Mouse (Mus musculus): ENCODE measurements around the gene Axl. TPM values are rescaled to one million over a fixed set of nuclear protein-coding genes. Genes with fewer than 3 reads are reported as not detected.

Gene Axl
- total and polyA plus RNA-seq, 3 experiments, result 0.19 to 0.98 (median 0.96) TPM

- TF ChIP-seq USF2 (conservative IDR thresholded peaks at IDR 0.05; ENCODE audit: low read depth, low read length) (peak; percentile 54), MAZ (IDR thresholded peaks at IDR 0.05; ENCODE audit: low read depth, low read length) (peak; percentile 60; the same call in 1 of the 2 replicates), TBP (conservative IDR thresholded peaks at IDR 0.05; ENCODE audit: low read depth, low read length) (peak; percentile 57; the same call in 1 of the 2 replicates), IRF4 (IDR thresholded peaks at IDR 0.05; ENCODE audit: low read depth, low read length) (peak; percentile 82), RAD21 (IDR thresholded peaks at IDR 0.05; ENCODE audit: low read depth, low read length) (peak; percentile 88), MXI1 (IDR thresholded peaks at IDR 0.05; ENCODE audit: low read depth, low read length) (peak; percentile 97), JUND (conservative IDR thresholded peaks at IDR 0.05; ENCODE audit: low read depth, low read length) (peak; percentile 29; the same call in 1 of the 2 replicates), EP300 (IDR thresholded peaks at IDR 0.05; ENCODE audit: low read length) (no peak), HCFC1 (IDR thresholded peaks at IDR 0.05; ENCODE audit: low read depth, low read length) (peak; percentile 61), BHLHE40 (IDR thresholded peaks at IDR 0.05; ENCODE audit: low read depth, low read length) (peak; percentile 93), PAX5 (IDR thresholded peaks at IDR 0.05; ENCODE audit: low read length) (no peak), ELF1 (IDR thresholded peaks at IDR 0.05; ENCODE audit: low read depth, low read length) (peak; percentile 75), SIN3A (IDR thresholded peaks at IDR 0.05; ENCODE audit: low read length) (peak; percentile 85)
These were observed 32.5 kb downstream of the Axl start (continued) for GRCm38 (mm10) chr7:25756011-25756410.

GRCm38 (mm10) chr7:25755468-25755833 lies 33.1 kb downstream of the Axl start:
- H3K79me2 ChIP-seq (replicated peaks; ENCODE audit: control insufficient read depth, extremely low read depth, insufficient read depth, poor library complexity, severe bottlenecking), result peaks cover 41% of the 10 kb centered on the region
- dilution Hi-C loops (cut with MboI; ENCODE audit: extremely low pct_ligation_motif_present, extremely low pct_unique_long_range_greater_than_20kb, low sequenced_read_pairs) (no loop called here), in situ Hi-C loops (cut with MboI; ENCODE audit: low pct_ligation_motif_present, low pct_unique_long_range_greater_than_20kb, low sequenced_read_pairs) (loop anchor here (5.0 kb wide), 1 partner anchor 52 kb away; no protein-coding TSS in a partner anchor)
- H3K36me3 ChIP-seq (replicated peaks in 1 of 2; ENCODE audit: control insufficient read depth in 1 of 2, insufficient read depth in 1 of 2, low read length in 1 of 2), result peaks cover 3 to 22% of the 10 kb centered on the region in 2 experiments
- H3K4me3 ChIP-seq (replicated peaks in 1 of 3; ENCODE audit: low read depth in 2 of 3, low read length in 2 of 3, poor library complexity in 1 of 3), result peak overlapping the region; percentile 66 to 95 (median 66)
- no peaks in the 10 kb centered on the region for H3K9me3 ChIP-seq (replicated peaks; ENCODE audit: low read length)
- H3K27ac ChIP-seq (ENCODE audit: insufficient read depth, low read depth), result peak overlapping the region; percentile 78
- H3K9ac ChIP-seq (ENCODE audit: insufficient read depth, low read depth), result peak overlapping the region; percentile 58
- DNase-seq (ENCODE audit: extremely low read depth), result no peak
- H3K4me1 ChIP-seq (ENCODE audit: control insufficient read depth in 1 of 2, insufficient read depth in 2 of 2), result peaks cover 5 to 29% of the 10 kb centered on the region in 2 experiments; a peak in 3 of 4 replicates
- TF ChIP-seq BHLHE40 (IDR thresholded peaks at IDR 0.05; ENCODE audit: low read depth, low read length) (0 out of 2 replicates have a peak, but pooled peaks have one; percentile 3), SMC3 (IDR thresholded peaks at IDR 0.05; ENCODE audit: low read depth, low read length) (no peak)
- H3K4me2 ChIP-seq (ENCODE audit: insufficient read depth, low read depth, poor library complexity, severe bottlenecking), result peak overlapping the region; percentile 89
- H3K27me3 ChIP-seq (replicated peaks), result peaks cover 34% of the 10 kb centered on the region

GRCm38 (mm10) chr7:25754738-25755467 lies 33.6 kb downstream of the Axl start, which contains the start of gene Hnrnpul1:
Gene Hnrnpul1 (minus strand): TSS chr7:25754757.
- Histone ChIP-seq H3K4me2 (ENCODE audit: insufficient read depth, low read depth, poor library complexity, severe bottlenecking) (peak within 1 kb of the TSS; percentile 89), H3K9me3 (replicated peaks; ENCODE audit: low read length) (no peaks in the 10 kb centered on the region), H3K79me2 (replicated peaks; ENCODE audit: control insufficient read depth, extremely low read depth, insufficient read depth, poor library complexity, severe bottlenecking) (peaks cover 44% of the 10 kb centered on the region), H3K4me3 (replicated peaks in 1 of 3; ENCODE audit: low read depth in 2 of 3, low read length in 2 of 3, poor library complexity in 1 of 3) (peak within 1 kb of the TSS; percentile 69 to 95 (median 94)), H3K4me1 (ENCODE audit: control insufficient read depth in 1 of 2, insufficient read depth in 2 of 2) (peaks cover 5 to 32% of the 10 kb centered on the region in 2 experiments; a peak in 3 of 4 replicates), H3K27ac (ENCODE audit: insufficient read depth, low read depth) (peak within 1 kb of the TSS; percentile 97), H3K36me3 (replicated peaks in 1 of 2; ENCODE audit: control insufficient read depth in 1 of 2, insufficient read depth in 1 of 2, low read length in 1 of 2) (peaks cover 7 to 25% of the 10 kb centered on the region in 2 experiments), H3K9ac (ENCODE audit: insufficient read depth, low read depth) (peak within 1 kb of the TSS; percentile 100), H3K27me3 (replicated peaks) (peaks cover 31% of the 10 kb centered on the region)
- dilution Hi-C loops (cut with MboI; ENCODE audit: extremely low pct_ligation_motif_present, extremely low pct_unique_long_range_greater_than_20kb, low sequenced_read_pairs) (no loop called here), in situ Hi-C loops (cut with MboI; ENCODE audit: low pct_ligation_motif_present, low pct_unique_long_range_greater_than_20kb, low sequenced_read_pairs) (loop anchor here (5.0 kb wide), 2 partner anchors 38 to 52 kb away; partner anchors contain the start of gene Ccdc97)
- DNase-seq (ENCODE audit: extremely low read depth), result peak; percentile 99
- TF ChIP-seq JUN (IDR thresholded peaks at IDR 0.05; ENCODE audit: insufficient read depth, low read depth, low read length) (no peak), POLR2AphosphoS2 (IDR thresholded peaks at IDR 0.05; ENCODE audit: low read depth, low read length) (no peak), POLR2A (IDR thresholded peaks at IDR 0.05; ENCODE audit: low read depth, low read length) (peak; percentile 57), CHD1 (IDR thresholded peaks at IDR 0.05; ENCODE audit: low read depth, low read length) (no peak), CHD2 (IDR thresholded peaks at IDR 0.05; ENCODE audit: low read length) (peak; percentile 64), MAX (IDR thresholded peaks at IDR 0.05; ENCODE audit: low read length) (peak; percentile 71; the same call in 1 of the 2 replicates), SIN3A (IDR thresholded peaks at IDR 0.05; ENCODE audit: low read length) (peak; percentile 66; the same call in 1 of the 2 replicates), HCFC1 (IDR thresholded peaks at IDR 0.05; ENCODE audit: low read depth, low read length) (peak; percentile 68), MAFK (IDR thresholded peaks at IDR 0.05; ENCODE audit: insufficient replicate concordance, low read length) (no peak), EP300 (IDR thresholded peaks at IDR 0.05; ENCODE audit: low read length) (0 out of 2 replicates have a peak, but pooled peaks have one; percentile 10), MEF2A (IDR thresholded peaks at IDR 0.05; ENCODE audit: borderline replicate concordance, low read depth, low read length) (peak; percentile 28; the same call in 1 of the 2 replicates), IRF4 (IDR thresholded peaks at IDR 0.05; ENCODE audit: low read depth, low read length) (peak; percentile 45; the same call in 1 of the 2 replicates), SMC3 (IDR thresholded peaks at IDR 0.05; ENCODE audit: low read depth, low read length) (no peak), BHLHE40 (IDR thresholded peaks at IDR 0.05; ENCODE audit: low read depth, low read length) (peak; percentile 25), TCF12 (IDR thresholded peaks at IDR 0.05; ENCODE audit: low read depth, low read length) (peak; percentile 50; the same call in 1 of the 2 replicates), CTCF (conservative IDR thresholded peaks at IDR 0.05 in 1 of 2, IDR thresholded peaks at IDR 0.05 in 1 of 2; ENCODE audit: low read depth in 2 of 2, low read length in 2 of 2) (peak in 1 of 2 experiments; percentile 39; a peak in 2 of 4 replicates), USF1 (IDR thresholded peaks at IDR 0.05; ENCODE audit: low read depth, low read length) (no peak), KAT2A (IDR thresholded peaks at IDR 0.05; ENCODE audit: insufficient replicate concordance, low read length) (peak; percentile 74; the same call in 1 of the 2 replicates), E2F4 (IDR thresholded peaks at IDR 0.05; ENCODE audit: insufficient replicate concordance, low read depth, low read length) (peak; percentile 97), PAX5 (IDR thresholded peaks at IDR 0.05; ENCODE audit: low read length) (no peak)

Measured in CH12.LX (cell line).